Mouse (Mus musculus) heart, postnatal 10 days (tissue): ENCODE measurements at regions not wholly inside any gene's neighbourhood (a gene's known extent, or its start where the extent isn't known, plus 50 kb on each side); places are given as distances from the start of the nearest gene placed in this dataset.
"Not testable (repeated sequence)": the region's sequence is repeated elsewhere in the genome, so short reads cannot be mapped to it uniquely, and the experiment has no call there.

ENCODE experiments used
- DNase-seq, 2 experiments: peaks; one replicate each; pipeline ENCODE4 v3.0.0; 2021
- intact Hi-C: fragments of 180-260 bp; cut with DNase I; formaldehyde crosslinking; loops from one replicate; pipeline ENCODE4 v1.15.1; 2025

GRCm38 (mm10) chr4:3049972-3050846 is 116.9 kb upstream of the Vmn1r2 start:
- intact Hi-C loops = no loop called here
- DNase-seq = peak in 1 of 2 experiments; percentile 1

GRCm38 (mm10) chr4:3050847-3051135 is 116.3 kb upstream of the Vmn1r2 start:
- no peak for DNase-seq
- intact Hi-C loops = no loop called here

DNA sequence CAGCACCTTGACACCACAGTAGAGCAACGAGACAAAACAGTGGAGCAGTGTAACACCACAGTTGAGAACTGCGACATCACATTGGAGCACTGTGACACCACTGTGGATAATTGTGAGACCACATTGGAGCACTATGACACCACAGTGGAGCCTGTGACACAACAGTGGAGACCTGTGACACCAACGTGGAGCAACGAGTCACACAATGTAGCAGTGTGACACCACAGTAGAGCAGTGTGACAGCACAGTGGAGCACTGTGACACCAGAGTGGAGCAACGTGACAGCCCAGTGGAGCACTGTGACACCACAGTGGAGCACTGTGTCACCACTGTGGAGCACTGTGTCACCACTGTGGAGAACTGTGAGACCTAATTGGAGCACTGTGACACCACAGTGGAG is 115.9 kb upstream of the Vmn1r2 start:
- intact Hi-C loops = no loop called here
- DNase-seq = no peak

DNA sequence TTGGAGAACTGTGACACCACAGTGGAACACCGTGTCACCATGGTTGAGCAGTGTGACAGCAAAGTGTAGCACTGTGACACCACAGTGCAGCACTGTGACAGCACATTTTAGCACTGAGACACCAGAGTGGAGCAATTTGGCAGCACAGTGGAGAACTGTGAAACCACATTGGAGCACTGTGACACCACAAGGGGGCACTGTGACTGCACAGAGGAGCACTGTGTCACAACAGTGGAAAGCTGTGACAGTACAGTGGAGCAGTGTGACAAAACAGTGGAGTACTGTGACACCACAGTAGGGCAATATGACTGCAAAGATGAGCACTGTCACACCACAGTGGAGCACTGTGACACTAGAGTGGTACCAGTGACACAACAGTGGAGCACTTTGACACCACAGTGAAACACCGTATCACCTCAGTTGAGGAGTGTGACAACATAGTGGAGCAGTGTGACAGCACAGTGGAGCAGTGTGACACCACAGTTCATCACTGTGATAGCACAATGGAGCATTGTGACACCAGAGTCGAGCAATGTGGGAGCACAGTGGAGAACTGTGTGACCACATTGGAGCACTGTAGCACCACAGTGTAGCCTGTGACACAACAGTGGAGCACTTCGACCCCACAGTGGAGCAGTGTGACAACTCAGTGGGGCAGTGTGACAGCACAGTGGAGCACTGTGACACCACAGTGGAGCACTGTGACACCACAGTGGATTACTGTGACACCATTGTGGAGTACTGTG is 114.6 kb upstream of the Vmn1r2 start:
- intact Hi-C loops = no loop called here
- peak in 1 of 2 experiments; percentile 2 for DNase-seq

DNA sequence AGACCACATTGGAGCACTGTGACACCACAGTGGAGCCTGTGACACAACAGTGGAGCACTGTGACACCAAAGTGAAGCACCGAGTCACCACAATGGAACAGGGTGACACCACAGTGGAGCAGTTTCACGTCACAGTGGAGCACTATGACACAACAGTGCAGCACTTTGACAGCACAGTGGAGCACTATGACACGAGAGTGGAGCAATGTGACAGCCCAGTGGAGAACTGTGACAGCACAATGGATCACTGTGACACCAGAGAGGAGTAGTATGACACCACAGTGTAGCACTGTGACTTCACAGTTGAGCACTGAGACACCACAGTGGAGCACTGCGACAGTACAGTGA is 114.1 kb upstream of the Vmn1r2 start:
- intact Hi-C loops = no loop called here
- no peak for DNase-seq

- intact Hi-C loops = no loop called here
These were observed 113.5 kb upstream of the Vmn1r2 start for GRCm38 (mm10) chr4:3053496-3054216.

DNA sequence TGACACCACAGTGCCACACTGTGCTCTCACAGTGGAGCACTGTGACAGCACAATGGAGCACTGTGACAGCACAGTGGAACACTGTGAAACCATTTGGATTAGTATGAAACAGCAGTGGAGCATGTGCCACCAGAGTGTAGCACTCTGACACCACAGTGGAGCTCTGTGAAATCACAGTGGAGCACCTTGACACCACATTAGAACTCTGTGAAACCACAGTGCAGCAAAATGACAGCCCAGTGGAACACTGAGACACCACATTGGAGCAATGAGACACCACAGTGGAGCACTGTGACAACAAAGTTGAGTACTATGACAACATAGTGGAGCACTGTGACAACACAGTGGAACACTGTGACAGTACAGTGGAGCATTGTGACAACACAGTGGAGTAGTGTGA is 112.2 kb upstream of the Vmn1r2 start:
- DNase-seq = peak in 1 of 2 experiments; percentile 1
- intact Hi-C loops = no loop called here

More at GRCm38 (mm10) chr4:3053496-3054216, 113.5 kb upstream of the Vmn1r2 start:
- DNase-seq = no peak

- intact Hi-C loops = no loop called here
- no peak for DNase-seq
These were observed 111.7 kb upstream of the Vmn1r2 start for GRCm38 (mm10) chr4:3055396-3055795.

GRCm38 (mm10) chr4:3059511-3060054 is 107.5 kb upstream of the Vmn1r2 start:
- no peak for DNase-seq
- intact Hi-C loops = no loop called here

DNA sequence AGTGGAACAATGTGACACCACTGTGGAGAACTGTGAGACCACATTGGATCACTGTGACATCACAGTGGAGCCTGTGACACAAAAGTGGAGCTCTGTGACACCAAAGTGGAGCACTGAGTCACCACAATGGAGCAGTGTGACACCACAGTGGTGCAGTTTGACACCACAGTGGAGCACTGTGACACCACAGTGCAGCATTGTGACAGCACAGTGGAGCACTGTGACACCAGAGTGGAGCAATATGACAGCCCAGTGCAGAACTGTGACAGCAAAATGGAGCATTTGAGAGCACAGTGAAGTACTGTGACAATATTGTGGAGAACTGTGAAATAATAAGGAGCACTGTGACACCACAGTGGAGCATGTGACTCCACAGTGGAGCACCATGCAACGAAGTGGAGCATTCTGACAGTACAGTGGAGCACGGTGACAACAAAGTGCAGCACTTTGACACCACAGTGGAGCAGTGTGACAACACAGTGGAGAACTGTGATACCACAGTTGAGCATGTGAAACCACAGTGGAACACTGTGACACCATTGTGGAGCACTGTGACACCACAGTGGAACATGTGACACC is 105.0 kb upstream of the Vmn1r2 start:
- intact Hi-C loops = no loop called here
- DNase-seq = peak in 1 of 2 experiments; percentile 0

GRCm38 (mm10) chr4:3063966-3064365 is 103.2 kb upstream of the Vmn1r2 start:
- DNase-seq = no peak
- intact Hi-C loops = no loop called here

DNA sequence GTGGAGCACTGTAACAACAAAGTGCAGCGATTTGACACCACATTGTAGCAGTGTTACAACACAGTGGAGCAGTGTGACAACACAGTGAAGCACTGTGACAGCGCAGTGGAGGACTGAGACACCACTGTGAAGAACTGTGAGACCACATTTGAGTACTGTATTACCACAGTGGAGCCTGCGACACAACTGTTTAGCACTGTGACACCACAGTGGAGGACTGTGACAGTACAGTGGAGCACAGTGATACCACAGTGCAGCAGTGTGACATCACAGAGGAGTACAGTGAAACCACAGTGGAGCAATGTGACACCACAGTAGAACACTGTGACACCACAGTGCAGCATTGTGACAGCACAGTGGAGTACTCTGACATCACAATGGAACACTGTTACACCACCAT is 102.5 kb upstream of the Vmn1r2 start:
- peak in 1 of 2 experiments; percentile 0 for DNase-seq
- intact Hi-C loops = no loop called here

- intact Hi-C loops, DNase-seq: not testable (repeated sequence)
These were observed 101.8 kb upstream of the Vmn1r2 start for GRCm38 (mm10) chr4:3065335-3065734.

- no peak for DNase-seq
- intact Hi-C loops = no loop called here
These were observed 100.9 kb upstream of the Vmn1r2 start for GRCm38 (mm10) chr4:3066051-3066736.

- intact Hi-C loops = no loop called here
- peak in 1 of 2 experiments; percentile 2 for DNase-seq
These were observed 99.9 kb upstream of the Vmn1r2 start for GRCm38 (mm10) chr4:3067265-3067664.

DNA sequence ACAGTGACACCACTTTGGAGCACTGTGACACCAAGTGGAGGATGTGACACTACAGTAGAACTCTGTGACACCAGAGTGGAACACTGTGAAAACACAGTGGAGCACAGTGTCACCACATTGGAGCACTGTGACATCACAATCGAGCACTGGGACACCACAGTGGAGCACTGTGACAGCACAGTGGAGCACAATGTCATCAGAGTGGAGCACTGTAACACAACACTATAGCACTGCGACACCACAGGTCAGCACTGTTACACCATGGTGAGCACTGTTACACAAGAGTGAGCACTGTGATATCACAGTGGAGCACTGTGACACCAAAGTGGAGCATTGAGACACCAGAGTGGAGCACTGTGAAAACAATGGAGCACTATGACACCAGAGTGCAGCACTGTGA is 99.5 kb upstream of the Vmn1r2 start:
- DNase-seq = peak in 1 of 2 experiments; percentile 27
- intact Hi-C loops = no loop called here

DNA sequence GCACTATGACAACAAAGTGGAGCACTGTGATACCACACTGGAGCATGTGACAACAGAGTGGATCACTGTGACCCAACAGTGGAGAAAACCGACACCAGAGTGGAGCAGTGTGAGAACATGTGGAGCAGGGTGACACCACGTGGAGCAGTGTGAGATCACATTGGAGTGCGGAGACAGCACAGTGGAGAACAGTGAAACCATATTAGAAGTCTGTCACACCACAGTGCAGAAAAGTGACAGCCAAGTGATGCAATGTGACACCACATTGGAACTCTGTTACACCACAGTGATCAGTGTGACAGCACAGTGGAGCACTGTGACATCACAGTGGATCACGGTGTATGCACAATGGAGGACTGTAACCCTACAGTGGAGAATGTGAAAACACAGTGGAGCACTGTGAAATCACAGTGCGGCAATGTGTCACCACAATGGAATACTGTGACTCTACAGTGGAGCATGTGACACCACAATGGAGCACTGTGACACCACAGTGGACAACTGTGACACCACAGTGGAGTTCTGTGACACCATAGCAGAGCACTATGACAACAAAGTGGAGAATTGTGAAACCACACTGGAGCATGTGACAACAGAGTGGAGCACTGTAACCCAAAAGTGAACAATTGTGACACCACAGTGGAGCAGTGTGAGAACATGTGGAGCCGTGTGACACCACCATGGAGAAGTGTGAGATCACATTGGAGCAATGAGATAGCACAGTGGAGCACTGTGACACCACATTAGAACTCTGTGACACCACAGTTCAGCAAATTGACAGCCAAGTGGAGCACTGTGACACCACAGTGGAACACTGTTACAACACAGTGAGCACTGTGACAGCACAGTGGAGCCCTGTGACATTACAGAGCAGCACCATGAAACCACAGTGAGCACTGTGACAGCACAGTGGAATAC is 98.6 kb upstream of the Vmn1r2 start:
- peak in 1 of 2 experiments; percentile 1 for DNase-seq
- intact Hi-C loops = no loop called here

- DNase-seq = peak in 1 of 2 experiments; percentile 0
- intact Hi-C loops = no loop called here
These were observed 97.8 kb upstream of the Vmn1r2 start for GRCm38 (mm10) chr4:3069341-3069740.

GRCm38 (mm10) chr4:3071326-3071725 is 95.8 kb upstream of the Vmn1r2 start:
- DNase-seq, intact Hi-C loops: not testable (repeated sequence)
